Mouse (Mus musculus): ENCODE measurements around the gene Lrfn1. TPM values are rescaled to one million over a fixed set of nuclear protein-coding genes. Genes with fewer than 3 reads are reported as not detected.

Lrfn1 gene
- polyA plus RNA-seq, 1 experiment from 2014 or later, result 3.5 TPM

Other genes with a start within 250 kb of the Lrfn1 start
- 8.2 and 8.6 TPM in 2 replicates for gene Eid2, start 184.1 kb upstream of the Lrfn1 start, polyA plus RNA-seq (2015; fragmentation: Nextera tagmentation; extraction: Ambion mirVana)
- gene Eid2b, start 174.2 kb upstream of the Lrfn1 start, polyA plus RNA-seq (2015; fragmentation: Nextera tagmentation; extraction: Ambion mirVana), result 11.5 and 12.0 TPM in 2 replicates
- gene Selenov, start 160.8 kb upstream of the Lrfn1 start, polyA plus RNA-seq (2015; fragmentation: Nextera tagmentation; extraction: Ambion mirVana), result 0.30 and 0.59 TPM in 2 replicates
- gene Dll3, start 149.7 kb upstream of the Lrfn1 start, polyA plus RNA-seq (2015; fragmentation: Nextera tagmentation; extraction: Ambion mirVana), result 3.8 and 3.9 TPM in 2 replicates
- gene Timm50, start 139.9 kb upstream of the Lrfn1 start, polyA plus RNA-seq (2015; fragmentation: Nextera tagmentation; extraction: Ambion mirVana), result 137 and 138 TPM in 2 replicates
- 70.6 and 84.4 TPM in 2 replicates for gene Supt5, start 113.2 kb upstream of the Lrfn1 start, polyA plus RNA-seq (2015; fragmentation: Nextera tagmentation; extraction: Ambion mirVana)
- gene Rps16, start 101.3 kb upstream of the Lrfn1 start, polyA plus RNA-seq (2015; fragmentation: Nextera tagmentation; extraction: Ambion mirVana), result 826 and 1,031 TPM in 2 replicates
- gene Plekhg2, start 79.4 kb upstream of the Lrfn1 start, polyA plus RNA-seq (2015; fragmentation: Nextera tagmentation; extraction: Ambion mirVana), result 48.4 and 52.3 TPM in 2 replicates
- 20.2 and 21.4 TPM in 2 replicates for gene Zfp36, start 71.7 kb upstream of the Lrfn1 start, polyA plus RNA-seq (2015; fragmentation: Nextera tagmentation; extraction: Ambion mirVana)
- gene Med29, start 59.3 kb upstream of the Lrfn1 start, polyA plus RNA-seq (2015; fragmentation: Nextera tagmentation; extraction: Ambion mirVana), result 44.8 and 47.4 TPM in 2 replicates
- gene Paf1, start 59.0 kb upstream of the Lrfn1 start, polyA plus RNA-seq (2015; fragmentation: Nextera tagmentation; extraction: Ambion mirVana), result 76.5 and 79.0 TPM in 2 replicates
- 21.0 and 23.5 TPM in 2 replicates for gene Gmfg, start 14.5 kb upstream of the Lrfn1 start, polyA plus RNA-seq (2015; fragmentation: Nextera tagmentation; extraction: Ambion mirVana)
- not detected in 2 replicates for gene Ifnl2, start 58.5 kb downstream of the Lrfn1 start, polyA plus RNA-seq (2015; fragmentation: Nextera tagmentation; extraction: Ambion mirVana)
- not detected in 2 replicates for gene Ifnl3, start 70.9 kb downstream of the Lrfn1 start, polyA plus RNA-seq (2015; fragmentation: Nextera tagmentation; extraction: Ambion mirVana)
- 103 and 114 TPM in 2 replicates for gene Sycn, start 88.9 kb downstream of the Lrfn1 start, polyA plus RNA-seq (2015; fragmentation: Nextera tagmentation; extraction: Ambion mirVana)
- 2.4 and 6.1 TPM in 2 replicates for gene Nccrp1, start 95.3 kb downstream of the Lrfn1 start, polyA plus RNA-seq (2015; fragmentation: Nextera tagmentation; extraction: Ambion mirVana)
- 18.5 and 22.1 TPM in 2 replicates for gene Samd4b, start 146.2 kb downstream of the Lrfn1 start, polyA plus RNA-seq (2015; fragmentation: Nextera tagmentation; extraction: Ambion mirVana)
- gene Pak4, start 146.2 kb downstream of the Lrfn1 start, polyA plus RNA-seq (2015; fragmentation: Nextera tagmentation; extraction: Ambion mirVana), result 50.2 and 56.0 TPM in 2 replicates
- 0.08 TPM in 1 of 2 replicates, not detected in the other for gene Acp7, start 179.4 kb downstream of the Lrfn1 start, polyA plus RNA-seq (2015; fragmentation: Nextera tagmentation; extraction: Ambion mirVana)
- 4.3 and 4.8 TPM in 2 replicates for gene Fbxo27, start 240.9 kb downstream of the Lrfn1 start, polyA plus RNA-seq (2015; fragmentation: Nextera tagmentation; extraction: Ambion mirVana)